ENCODE assay signal across 18 mouse cellular contexts in the genomic region with DNA sequence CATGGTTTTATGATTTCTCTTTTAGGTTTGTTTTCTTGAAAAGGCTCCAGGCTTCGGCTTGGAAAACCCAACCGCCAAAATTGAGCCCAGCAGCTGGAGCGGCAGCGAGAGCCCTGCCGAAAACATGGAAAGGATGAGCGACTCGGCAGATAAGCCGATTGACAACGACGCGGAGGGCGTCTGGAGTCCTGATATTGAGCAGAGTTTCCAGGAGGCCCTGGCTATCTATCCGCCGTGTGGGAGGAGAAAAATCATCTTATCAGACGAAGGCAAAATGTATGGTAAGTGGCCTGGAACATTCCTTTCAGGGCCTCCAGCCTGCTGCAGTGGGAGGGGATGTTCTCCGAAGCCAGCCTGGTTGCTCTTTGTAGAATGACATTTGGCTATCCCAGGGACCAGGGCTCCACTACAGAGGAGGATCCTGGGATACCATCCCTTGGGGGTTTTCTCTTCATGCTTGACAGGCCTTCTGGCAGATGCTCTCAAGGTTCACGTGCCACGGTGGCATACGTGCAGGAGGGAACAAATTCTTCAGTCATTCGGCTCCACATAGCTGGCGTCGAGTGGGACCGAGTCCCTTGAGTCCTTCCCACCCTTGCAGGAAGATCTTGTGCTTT.
DNase-seq lines count a peak whose midpoint lies in the region; ATAC-seq lines count a peak whose summit lies in the region.
"Had no signal": no experiment of that assay in that cellular context is flagged by ENCODE, and none has a peak within 500 bp of the region (broad histone marks: within the 10 kb centered on the region; RNA-seq: fewer than 3 reads in every experiment).

No protein-coding gene starts in this region.

- H3K4me3 ChIP-seq in forebrain, embryonic 12.5 days (replicated peaks) = no peak overlapping the region
- H3K4me3 ChIP-seq in forebrain, embryonic 14.5 days (ENCODE audit: low read depth, low read length) = no peak overlapping the region
- no peak overlapping the region for H3K4me3 ChIP-seq in hindbrain, embryonic 10.5 days
- no peak overlapping the region for H3K4me3 ChIP-seq in hindbrain, embryonic 14.5 days (replicated peaks; ENCODE audit: low read length)
- no peak overlapping the region for H3K4me3 ChIP-seq in neural tube, embryonic 11.5 days (ENCODE audit: low read depth, low read length)
- H3K4me3 ChIP-seq: forebrain, embryonic 15.5 days; liver, embryonic 13.5 days had no signal

- 0 out of 2 replicates have a peak, but pooled peaks cover 3% of the 10 kb centered on the region for H3K36me3 ChIP-seq in forebrain, embryonic 12.5 days (replicated peaks)
- H3K36me3 ChIP-seq in forebrain, embryonic 14.5 days (ENCODE audit: control insufficient read depth, insufficient read depth, low read length) = peaks cover 4% of the 10 kb centered on the region; the same call in 1 of the 2 replicates
- peaks cover 14% of the 10 kb centered on the region for H3K36me3 ChIP-seq in hindbrain, embryonic 10.5 days
- no peaks in the 10 kb centered on the region for H3K36me3 ChIP-seq in hindbrain, embryonic 14.5 days (replicated peaks; ENCODE audit: control insufficient read depth, insufficient read depth)
- no peaks in the 10 kb centered on the region for H3K36me3 ChIP-seq in neural tube, embryonic 11.5 days (ENCODE audit: control insufficient read depth, insufficient read depth, low read length)
- H3K36me3 ChIP-seq: forebrain, embryonic 15.5 days; liver, embryonic 13.5 days had no signal

- H3K9ac ChIP-seq in forebrain, embryonic 12.5 days = no peak overlapping the region
- H3K9ac ChIP-seq in forebrain, embryonic 14.5 days (ENCODE audit: low read length) = no peak overlapping the region
- H3K9ac ChIP-seq in hindbrain, embryonic 14.5 days = no peak overlapping the region
- H3K9ac ChIP-seq in neural tube, embryonic 11.5 days (ENCODE audit: low read length) = no peak overlapping the region
- H3K9ac ChIP-seq: forebrain, embryonic 15.5 days; liver, embryonic 13.5 days had no signal

- peaks cover 62% of the 10 kb centered on the region for H3K4me1 ChIP-seq in forebrain, embryonic 12.5 days
- H3K4me1 ChIP-seq in forebrain, embryonic 14.5 days (ENCODE audit: control insufficient read depth, insufficient read depth, low read length) = peaks cover 42% of the 10 kb centered on the region
- H3K4me1 ChIP-seq in hindbrain, embryonic 10.5 days (replicated peaks) = peaks cover 85% of the 10 kb centered on the region
- peaks cover 36% of the 10 kb centered on the region for H3K4me1 ChIP-seq in hindbrain, embryonic 14.5 days (replicated peaks; ENCODE audit: control insufficient read depth, insufficient read depth, low read length)
- peaks cover 32% of the 10 kb centered on the region for H3K4me1 ChIP-seq in neural tube, embryonic 11.5 days (ENCODE audit: control insufficient read depth, insufficient read depth, low read length)
- H3K4me1 ChIP-seq: liver, embryonic 13.5 days had no signal

- peak overlapping the region; percentile 83; the same call in 1 of the 2 replicates for H3K27ac ChIP-seq in forebrain, embryonic 12.5 days
- no peak overlapping the region for H3K27ac ChIP-seq in forebrain, embryonic 14.5 days (ENCODE audit: low read depth, low read length)
- H3K27ac ChIP-seq in hindbrain, embryonic 10.5 days = peak overlapping the region; percentile 81
- H3K27ac ChIP-seq in hindbrain, embryonic 14.5 days = no peak overlapping the region
- 0 out of 2 replicates have a peak overlapping the region, but pooled peaks have one; percentile 14 for H3K27ac ChIP-seq in neural tube, embryonic 11.5 days (ENCODE audit: low read depth, low read length)
- H3K27ac ChIP-seq: liver, embryonic 13.5 days had no signal

- ATAC-seq in forebrain, embryonic 12.5 days (ENCODE audit: low FRiP score) = no peak
- no peak for ATAC-seq in forebrain, embryonic 14.5 days
- ATAC-seq in hindbrain, embryonic 14.5 days (ENCODE audit: low FRiP score) = no peak
- ATAC-seq in neural tube, embryonic 11.5 days (ENCODE audit: insufficient read depth, low FRiP score, low TSS enrichment) = no peak
- ATAC-seq: inflammation-experienced regulatory T-cells, adult 6 months had no signal

- no peak for DNase-seq in forebrain, embryonic 14.5 days (ENCODE audit: low spot score)
- DNase-seq in hindbrain, embryonic 10.5 days (ENCODE audit: low spot score) = no peak
- DNase-seq in hindbrain, embryonic 14.5 days (ENCODE audit: low spot score) = no peak
- DNase-seq in neural tube, embryonic 11.5 days (ENCODE audit: low spot score) = no peak
- no peak for DNase-seq in neural tube, embryonic 10.5 days (ENCODE audit: extremely low spot score, low spot score)
- DNase-seq in retina, embryonic 14.5 days (ENCODE audit: low spot score) = peak; percentile 62
- no peak for DNase-seq in frontal cortex, postnatal 14 days (ENCODE audit: low spot score in 2 of 2)
- DNase-seq: adrenal gland, postnatal 10 days; cerebellum, postnatal 25 days; gastrocnemius, postnatal 25 days; kidney, postnatal 14 days; liver, embryonic 13.5 days; lung, postnatal 10 days; right cerebral cortex, adult 18-20 months; thymus, adult 18-20 months had no signal

- no peak overlapping the region for H3K4me2 ChIP-seq in forebrain, embryonic 12.5 days
- H3K4me2 ChIP-seq in forebrain, embryonic 14.5 days (ENCODE audit: low read length) = no peak overlapping the region
- no peak overlapping the region for H3K4me2 ChIP-seq in hindbrain, embryonic 14.5 days (replicated peaks)
- no peak overlapping the region for H3K4me2 ChIP-seq in neural tube, embryonic 11.5 days (ENCODE audit: low read depth)
- H3K4me2 ChIP-seq: forebrain, embryonic 15.5 days; liver, embryonic 13.5 days had no signal

- H3K27me3 ChIP-seq in forebrain, embryonic 12.5 days = no peaks in the 10 kb centered on the region
- H3K27me3 ChIP-seq in forebrain, embryonic 14.5 days (replicated peaks; ENCODE audit: control insufficient read depth, insufficient read depth, low read length) = no peaks in the 10 kb centered on the region
- H3K27me3 ChIP-seq in hindbrain, embryonic 10.5 days (ENCODE audit: insufficient read depth, poor library complexity, severe bottlenecking) = no peaks in the 10 kb centered on the region
- no peaks in the 10 kb centered on the region for H3K27me3 ChIP-seq in hindbrain, embryonic 14.5 days (ENCODE audit: control insufficient read depth, insufficient read depth, low read length)
- H3K27me3 ChIP-seq in neural tube, embryonic 11.5 days (ENCODE audit: control insufficient read depth, insufficient read depth, low read length) = no peaks in the 10 kb centered on the region
- H3K27me3 ChIP-seq: forebrain, embryonic 15.5 days; liver, embryonic 13.5 days had no signal

- 88% methylated on average over 23 of the region's 23 CpGs for WGBS in forebrain, embryonic 12.5 days
- 93% methylated on average over 23 of the region's 23 CpGs for WGBS in forebrain, embryonic 14.5 days
- WGBS in hindbrain, embryonic 10.5 days = 84% methylated on average over 23 of the region's 23 CpGs
- WGBS in hindbrain, embryonic 14.5 days = 69% methylated on average over 23 of the region's 23 CpGs
- 86% methylated on average over 23 of the region's 23 CpGs for WGBS in neural tube, embryonic 11.5 days

- H3K9me3 ChIP-seq in forebrain, embryonic 12.5 days = no peaks in the 10 kb centered on the region
- no peaks in the 10 kb centered on the region for H3K9me3 ChIP-seq in forebrain, embryonic 14.5 days (replicated peaks; ENCODE audit: control insufficient read depth, low read length)
- H3K9me3 ChIP-seq in hindbrain, embryonic 10.5 days = no peaks in the 10 kb centered on the region
- H3K9me3 ChIP-seq in hindbrain, embryonic 14.5 days (ENCODE audit: control insufficient read depth, low read length) = no peaks in the 10 kb centered on the region
- H3K9me3 ChIP-seq in neural tube, embryonic 11.5 days (ENCODE audit: control insufficient read depth, low read length) = no peaks in the 10 kb centered on the region
- H3K9me3 ChIP-seq: forebrain, embryonic 15.5 days; liver, embryonic 13.5 days had no signal

Comparison
In these comparisons a context has a peak if more than half of its experiments do, and no peak if none do; other contexts are left out.
1. H3K27ac ChIP-seq: peak in forebrain, embryonic 12.5 days (single experiment), hindbrain, embryonic 10.5 days (single experiment) and neural tube, embryonic 11.5 days (single experiment); none in forebrain, embryonic 14.5 days (single experiment) and hindbrain, embryonic 14.5 days (single experiment).